Mouse (Mus musculus) midbrain, embryonic 12.5 days (tissue): Measurements from ENCODE around the gene D330020A13Rik. TPM values are rescaled to one million over a fixed set of nuclear protein-coding genes. Genes with fewer than 3 reads are reported as not detected.
"Not testable (repeated sequence)": the region's sequence is repeated elsewhere in the genome, so short reads cannot be mapped to it uniquely, and the experiment has no call there.

Experiments
- ATAC-seq: fragments of 200-750 bp; cut with Nextera tagmentation; 2 replicates; pipeline ENCODE4 v1.8.0; 2017; ENCODE audit warnings: low read depth, moderate TSS enrichment, moderate library complexity; ENCODE audit not compliant: low FRiP score
- H3K27ac ChIP-seq: fragments of 300-500 bp; sonication (generic); replicated peaks from 2 replicates; pipeline ENCODE4 v1.5.1; 2016; ENCODE audit warnings: mild to moderate bottlenecking
- H3K27me3 ChIP-seq: fragments of 300-500 bp; sonication (generic); 2 replicates; pipeline ENCODE4 v1.6.1; 2016; ENCODE audit warnings: mild to moderate bottlenecking
- H3K36me3 ChIP-seq: fragments of 300-500 bp; sonication (generic); 2 replicates; pipeline ENCODE4 v1.6.1; 2016
- H3K4me1 ChIP-seq: fragments of 300-500 bp; sonication (generic); 2 replicates; pipeline ENCODE4 v1.6.1; 2016
- H3K4me2 ChIP-seq: fragments of 300-500 bp; sonication (generic); replicated peaks from 2 replicates; pipeline ENCODE4 v1.6.1; 2016; ENCODE audit warnings: mild to moderate bottlenecking, moderate library complexity
- H3K4me3 ChIP-seq: fragments of 300-500 bp; sonication (generic); 2 replicates; pipeline ENCODE4 v1.5.1; 2016; ENCODE audit warnings: mild to moderate bottlenecking
- H3K9ac ChIP-seq: fragments of 300-500 bp; sonication (generic); replicated peaks from 2 replicates; pipeline ENCODE4 v1.6.1; 2016; ENCODE audit warnings: mild to moderate bottlenecking, moderate library complexity
- H3K9me3 ChIP-seq: fragments of 300-500 bp; sonication (generic); 2 replicates; pipeline ENCODE4 v1.6.1; 2016; ENCODE audit warnings: mild to moderate bottlenecking
- WGBS: fragments of 180-500 bp; shearing (Covaris S2); methylation state at CpG from one replicate; pipeline ENCODE4 v1.1.7; 2016; 5-methylcytosine and 5-hydroxymethylcytosine counted together
- polyA plus RNA-seq: library from polyadenylated mRNA; unstranded; fragments of >200 nt; fragmentation: Nextera tagmentation; extraction: Ambion mirVana; gene quantifications from 2 replicates; pipeline ENCODE4 v1.2.1, GENCODE M21; 2016

D330020A13Rik gene
- polyA plus RNA-seq, 1 experiment from 2014 or later: not detected

GRCm38 (mm10) chr6:120264151-120264550 lies 30.0 kb upstream of the D330020A13Rik start:
- 75% methylated on average over 6 of the region's 6 CpGs for WGBS

GRCm38 (mm10) chr6:120274181-120274580 lies 20.0 kb upstream of the D330020A13Rik start:
- H3K27me3 ChIP-seq: no peaks in the 10 kb centered on the region
- no peaks in the 10 kb centered on the region for H3K4me1 ChIP-seq
- no peaks in the 10 kb centered on the region for H3K9me3 ChIP-seq
- WGBS: 80% methylated on average over 8 of the region's 8 CpGs
- no peak overlapping the region for H3K4me3 ChIP-seq
- no peak overlapping the region for H3K4me2 ChIP-seq
- no peaks in the 10 kb centered on the region for H3K36me3 ChIP-seq
- no peak for ATAC-seq
- no peak overlapping the region for H3K27ac ChIP-seq
- no peak overlapping the region for H3K9ac ChIP-seq

More at GRCm38 (mm10) chr6:120264151-120264550, 30.0 kb upstream of the D330020A13Rik start:
- H3K4me1 ChIP-seq: no peaks in the 10 kb centered on the region
- no peak overlapping the region for H3K4me2 ChIP-seq
- no peak overlapping the region for H3K4me3 ChIP-seq
- no peaks in the 10 kb centered on the region for H3K9me3 ChIP-seq
- H3K36me3 ChIP-seq: no peaks in the 10 kb centered on the region
- no peak overlapping the region for H3K9ac ChIP-seq
- H3K27me3 ChIP-seq: no peaks in the 10 kb centered on the region; the same call in 1 of the 2 replicates
- H3K27ac ChIP-seq: no peak overlapping the region
- ATAC-seq: no peak

- 78% methylated on average over 4 of the region's 4 CpGs for WGBS
- Histone ChIP-seq H3K9me3 (no peaks in the 10 kb centered on the region), H3K27me3 (no peaks in the 10 kb centered on the region), H3K4me2 (no peak overlapping the region), H3K27ac (no peak overlapping the region), H3K4me3 (no peak overlapping the region), H3K36me3 (no peaks in the 10 kb centered on the region), H3K4me1 (no peaks in the 10 kb centered on the region), H3K9ac (no peak overlapping the region)
- no peak for ATAC-seq
Observed at GRCm38 (mm10) chr6:120274887-120275286, 19.3 kb upstream of the D330020A13Rik start.

- H3K4me2 ChIP-seq: no peak overlapping the region
- no peaks in the 10 kb centered on the region for H3K9me3 ChIP-seq
- 70% methylated on average over 6 of the region's 6 CpGs for WGBS
- no peaks in the 10 kb centered on the region for H3K27me3 ChIP-seq
- ATAC-seq: no peak
- H3K27ac ChIP-seq: no peak overlapping the region
- H3K36me3 ChIP-seq: no peaks in the 10 kb centered on the region
- H3K4me3 ChIP-seq: no peak overlapping the region
- no peaks in the 10 kb centered on the region for H3K4me1 ChIP-seq
- no peak overlapping the region for H3K9ac ChIP-seq
Observed at GRCm38 (mm10) chr6:120275301-120275700, 18.9 kb upstream of the D330020A13Rik start.

GRCm38 (mm10) chr6:120276874-120277449 lies 17.2 kb upstream of the D330020A13Rik start:
- H3K4me2 ChIP-seq: no peak overlapping the region
- no peak overlapping the region for H3K4me3 ChIP-seq
- no peaks in the 10 kb centered on the region for H3K27me3 ChIP-seq
- no peaks in the 10 kb centered on the region for H3K4me1 ChIP-seq
- no peak for ATAC-seq
- H3K9ac ChIP-seq: no peak overlapping the region
- H3K9me3 ChIP-seq: no peaks in the 10 kb centered on the region
- no peaks in the 10 kb centered on the region for H3K36me3 ChIP-seq
- WGBS: 83% methylated on average over 7 of the region's 7 CpGs
- H3K27ac ChIP-seq: no peak overlapping the region

- ATAC-seq: no peak
- Histone ChIP-seq H3K27me3 (peaks cover 6% of the 10 kb centered on the region; the same call in 1 of the 2 replicates), H3K9me3 (no peaks in the 10 kb centered on the region), H3K36me3 (no peaks in the 10 kb centered on the region), H3K4me3 (no peak overlapping the region), H3K4me2 (no peak overlapping the region), H3K4me1 (no peaks in the 10 kb centered on the region), H3K9ac (no peak overlapping the region), H3K27ac (no peak overlapping the region)
- WGBS: 84% methylated on average over 9 of the region's 9 CpGs
Observed at GRCm38 (mm10) chr6:120287279-120287678, 6.9 kb upstream of the D330020A13Rik start.

- Histone ChIP-seq H3K9me3 (no peaks in the 10 kb centered on the region), H3K9ac (no peak overlapping the region), H3K4me3 (no peak overlapping the region), H3K36me3 (no peaks in the 10 kb centered on the region), H3K4me1 (no peaks in the 10 kb centered on the region), H3K27ac (no peak overlapping the region), H3K4me2 (no peak overlapping the region), H3K27me3 (peaks cover 19% of the 10 kb centered on the region)
- 49% methylated on average over 7 of the region's 7 CpGs for WGBS
- ATAC-seq: no peak
Observed at GRCm38 (mm10) chr6:120288541-120288940, 5.6 kb upstream of the D330020A13Rik start.

GRCm38 (mm10) chr6:120289430-120289829 lies 4.7 kb upstream of the D330020A13Rik start:
- Histone ChIP-seq H3K4me3 (no peak overlapping the region), H3K27ac (no peak overlapping the region), H3K27me3 (peaks cover 28% of the 10 kb centered on the region), H3K4me1 (no peaks in the 10 kb centered on the region), H3K9ac (no peak overlapping the region), H3K36me3 (no peaks in the 10 kb centered on the region), H3K4me2 (no peak overlapping the region), H3K9me3 (no peaks in the 10 kb centered on the region)
- 90% methylated on average over 4 of the region's 4 CpGs for WGBS
- ATAC-seq: no peak

GRCm38 (mm10) chr6:120291396-120292009 lies 2.7 kb upstream of the D330020A13Rik start:
- Histone ChIP-seq H3K4me1 (peaks cover 4% of the 10 kb centered on the region), H3K4me3 (no peak overlapping the region), H3K4me2 (no peak overlapping the region), H3K9ac (no peak overlapping the region), H3K9me3 (no peaks in the 10 kb centered on the region), H3K36me3 (no peaks in the 10 kb centered on the region), H3K27ac (no peak overlapping the region), H3K27me3 (peaks cover 47% of the 10 kb centered on the region)
- ATAC-seq: no peak
- WGBS: 85% methylated on average over 7 of the region's 7 CpGs

- ATAC-seq: no peak
- Histone ChIP-seq H3K27me3 (peaks cover 47% of the 10 kb centered on the region), H3K9me3 (no peaks in the 10 kb centered on the region), H3K4me1 (peaks cover 4% of the 10 kb centered on the region), H3K9ac (peak overlapping the region; percentile 60), H3K27ac (no peak overlapping the region), H3K4me2 (peak overlapping the region; percentile 85), H3K36me3 (no peaks in the 10 kb centered on the region), H3K4me3 (peak overlapping the region; percentile 71)
- whole genome bisulfite sequencing: under 1% methylated on average over 16 of the region's 16 CpGs
Observed at GRCm38 (mm10) chr6:120294785-120295133, 595 bp downstream of the D330020A13Rik start.

GRCm38 (mm10) chr6:120296589-120296988 lies 2.4 kb downstream of the D330020A13Rik start:
- not testable (repeated sequence) for H3K4me1 ChIP-seq, H3K4me2 ChIP-seq, H3K36me3 ChIP-seq, H3K4me3 ChIP-seq, H3K9me3 ChIP-seq, H3K27ac ChIP-seq, ATAC-seq, H3K9ac ChIP-seq
- peaks cover 46% of the 10 kb centered on the region for H3K27me3 ChIP-seq
- WGBS: 84% methylated on average over 2 of the region's 2 CpGs

GRCm38 (mm10) chr6:120301137-120301536 lies 7.0 kb downstream of the D330020A13Rik start:
- H3K36me3 ChIP-seq: no peaks in the 10 kb centered on the region
- H3K27me3 ChIP-seq: peaks cover 5% of the 10 kb centered on the region
- H3K4me1 ChIP-seq: 0 out of 2 replicates have a peak, but pooled peaks cover 2% of the 10 kb centered on the region
- no peaks in the 10 kb centered on the region for H3K9me3 ChIP-seq
- H3K4me3 ChIP-seq: no peak overlapping the region
- no peak overlapping the region for H3K9ac ChIP-seq
- no peak overlapping the region for H3K4me2 ChIP-seq
- no peak for ATAC-seq
- H3K27ac ChIP-seq: no peak overlapping the region
- 40% methylated on average over 6 of the region's 6 CpGs for WGBS
